Mouse (Mus musculus): ENCODE measurements around the gene Cux1. TPM values are rescaled to one million over a fixed set of nuclear protein-coding genes. Genes with fewer than 3 reads are reported as not detected.
A peak's percentile ranks its signal among the peaks of the same experiment; 100 is the strongest.

Gene Cux1
- total RNA-seq, 2 experiments from 2014 or later, result 113 to 119 TPM

- intact Hi-C loops (cut with DNase I), result no loop called here
- DNase-seq, result no peak
These were observed 121.3 kb downstream of the Cux1 start for GRCm38 (mm10) chr5:136445967-136446366.

GRCm38 (mm10) chr5:136442238-136443187 is 124.8 kb downstream of the Cux1 start:
- peak in 1 of 2 experiments; percentile 42 for DNase-seq

GRCm38 (mm10) chr5:136429647-136430046 is 137.6 kb downstream of the Cux1 start:
- DNase-seq, result no peak
- intact Hi-C loops (cut with DNase I), result loop anchor here (5.0 kb wide), 2 partner anchors 33 to 138 kb away; partner anchors contain the start of gene Cux1

More at GRCm38 (mm10) chr5:136442238-136443187, 124.8 kb downstream of the Cux1 start:
- intact Hi-C loops (cut with DNase I), result no loop called here

GRCm38 (mm10) chr5:136428498-136429060 is 138.7 kb downstream of the Cux1 start:
- intact Hi-C loops (cut with DNase I), result loop anchor here (5.0 kb wide), 2 partner anchors 34 to 139 kb away; partner anchors contain the start of gene Cux1
- peak in 1 of 2 experiments; percentile 22 for DNase-seq

GRCm38 (mm10) chr5:136427772-136428497 is 139.4 kb downstream of the Cux1 start:
- DNase-seq, result peak; percentile 66 to 67
- intact Hi-C loops (cut with DNase I), result loop anchor here (5.0 kb wide), 2 partner anchors 34 to 139 kb away; partner anchors contain the start of gene Cux1

GRCm38 (mm10) chr5:136427121-136427771 is 140.0 kb downstream of the Cux1 start:
- intact Hi-C loops (cut with DNase I), result loop anchor here (5.0 kb wide), 2 partner anchors 35 to 140 kb away; partner anchors contain the start of gene Cux1
- peak; percentile 35 to 38 for DNase-seq

- intact Hi-C loops (cut with DNase I), result no loop called here
These were observed 144.3 kb downstream of the Cux1 start for GRCm38 (mm10) chr5:136422948-136423347.

GRCm38 (mm10) chr5:136421885-136422284 is 145.4 kb downstream of the Cux1 start:
- DNase-seq, result no peak
- intact Hi-C loops (cut with DNase I), result no loop called here

More at GRCm38 (mm10) chr5:136422948-136423347, 144.3 kb downstream of the Cux1 start:
- DNase-seq, result no peak

GRCm38 (mm10) chr5:136421316-136421715 is 146.0 kb downstream of the Cux1 start:
- intact Hi-C loops (cut with DNase I), result no loop called here
- DNase-seq, result no peak

- intact Hi-C loops (cut with DNase I), result no loop called here
- no peak for DNase-seq
These were observed 146.9 kb downstream of the Cux1 start for GRCm38 (mm10) chr5:136420342-136420741.

GRCm38 (mm10) chr5:136417891-136418290 is 149.4 kb downstream of the Cux1 start:
- intact Hi-C loops (cut with DNase I), result no loop called here

GRCm38 (mm10) chr5:136414479-136414878 is 152.8 kb downstream of the Cux1 start:
- no peak for DNase-seq
- intact Hi-C loops (cut with DNase I), result no loop called here

More at GRCm38 (mm10) chr5:136417891-136418290, 149.4 kb downstream of the Cux1 start:
- DNase-seq, result no peak

GRCm38 (mm10) chr5:136410681-136411181 is 156.6 kb downstream of the Cux1 start:
- intact Hi-C loops (cut with DNase I), result no loop called here
- DNase-seq, result no peak

- intact Hi-C loops (cut with DNase I), result no loop called here
- DNase-seq, result no peak
These were observed 160.9 kb downstream of the Cux1 start for GRCm38 (mm10) chr5:136406357-136406756.

GRCm38 (mm10) chr5:136403565-136403961 is 163.7 kb downstream of the Cux1 start:
- intact Hi-C loops (cut with DNase I), result no loop called here
- DNase-seq, result peak; percentile 63 to 68

- no peak for DNase-seq
- intact Hi-C loops (cut with DNase I), result no loop called here
These were observed 164.4 kb downstream of the Cux1 start for GRCm38 (mm10) chr5:136402622-136403564.

- DNase-seq, result no peak
- intact Hi-C loops (cut with DNase I), result no loop called here
These were observed 168.6 kb downstream of the Cux1 start for GRCm38 (mm10) chr5:136398706-136399105.

- intact Hi-C loops (cut with DNase I), result no loop called here
- DNase-seq, result no peak
These were observed 170.6 kb downstream of the Cux1 start for GRCm38 (mm10) chr5:136396699-136397098.

GRCm38 (mm10) chr5:136396256-136396655 is 171.0 kb downstream of the Cux1 start:
- intact Hi-C loops (cut with DNase I), result no loop called here
- DNase-seq, result no peak

All from heart, postnatal 10 days (tissue).